Mouse (Mus musculus): ENCODE results near the gene Ldb2. TPM values are rescaled to one million over a fixed set of nuclear protein-coding genes. Genes with fewer than 3 reads are reported as not detected.

Ldb2 gene
- polyA plus RNA-seq, 1 experiment: not detected

GRCm38 (mm10) chr5:44667907-44668306 is 131.6 kb downstream of the Ldb2 start:
- H3K27me3 ChIP-seq (ENCODE audit: control insufficient read depth, insufficient read depth, insufficient read length): no peaks in the 10 kb centered on the region
- H3K79me3 ChIP-seq (ENCODE audit: low read depth): no peaks in the 10 kb centered on the region
- no peaks in the 10 kb centered on the region for H3K36me3 ChIP-seq (ENCODE audit: control insufficient read depth, insufficient read depth)
- no peak overlapping the region for H3K4me3 ChIP-seq (ENCODE audit: insufficient read depth, poor library complexity, severe bottlenecking)
- no peak overlapping the region for H3ac ChIP-seq (ENCODE audit: control insufficient read depth, insufficient read length, low read depth)
- no peaks in the 10 kb centered on the region for H3K79me2 ChIP-seq (ENCODE audit: control insufficient read depth, insufficient read depth)
- TF ChIP-seq MYOD1 (IDR thresholded peaks at IDR 0.05; ENCODE audit: control insufficient read depth, insufficient read length, low read depth): no peak
- TF ChIP-seq FOSL1 (IDR thresholded peaks at IDR 0.05; ENCODE audit: insufficient read depth, low read length, poor library complexity, severe bottlenecking): no peak
- TF ChIP-seq MYOG (IDR thresholded peaks at IDR 0.05; ENCODE audit: control insufficient read depth, extremely low read depth, insufficient read length): no peak
- no peak for TF ChIP-seq MAX (IDR thresholded peaks at IDR 0.05)
- TF ChIP-seq CEBPB (IDR thresholded peaks at IDR 0.05; ENCODE audit: low read depth): no peak
- no peak for TF ChIP-seq CTCF (IDR thresholded peaks at IDR 0.05; ENCODE audit: control insufficient read depth, insufficient read depth, insufficient read length)
- TF ChIP-seq USF1 (IDR thresholded peaks at IDR 0.05; ENCODE audit: low read depth): no peak

GRCm38 (mm10) chr5:44667383-44667782 is 132.1 kb downstream of the Ldb2 start:
- H3K36me3 ChIP-seq (ENCODE audit: control insufficient read depth, insufficient read depth): no peaks in the 10 kb centered on the region
- H3K27me3 ChIP-seq (ENCODE audit: control insufficient read depth, insufficient read depth, insufficient read length): no peaks in the 10 kb centered on the region
- H3K4me3 ChIP-seq (ENCODE audit: insufficient read depth, poor library complexity, severe bottlenecking): no peak overlapping the region
- no peaks in the 10 kb centered on the region for H3K79me3 ChIP-seq (ENCODE audit: low read depth)
- no peaks in the 10 kb centered on the region for H3K79me2 ChIP-seq (ENCODE audit: control insufficient read depth, insufficient read depth)
- no peak overlapping the region for H3ac ChIP-seq (ENCODE audit: control insufficient read depth, insufficient read length, low read depth)
- no peak for TF ChIP-seq MYOG (IDR thresholded peaks at IDR 0.05; ENCODE audit: control insufficient read depth, extremely low read depth, insufficient read length)
- TF ChIP-seq MAX (IDR thresholded peaks at IDR 0.05): no peak
- TF ChIP-seq USF1 (IDR thresholded peaks at IDR 0.05; ENCODE audit: low read depth): no peak
- no peak for TF ChIP-seq CTCF (IDR thresholded peaks at IDR 0.05; ENCODE audit: control insufficient read depth, insufficient read depth, insufficient read length)
- TF ChIP-seq FOSL1 (IDR thresholded peaks at IDR 0.05; ENCODE audit: insufficient read depth, low read length, poor library complexity, severe bottlenecking): no peak
- TF ChIP-seq MYOD1 (IDR thresholded peaks at IDR 0.05; ENCODE audit: control insufficient read depth, insufficient read length, low read depth): no peak
- TF ChIP-seq CEBPB (IDR thresholded peaks at IDR 0.05; ENCODE audit: low read depth): no peak

- Histone ChIP-seq H3K27me3 (ENCODE audit: control insufficient read depth, insufficient read depth, insufficient read length) (no peaks in the 10 kb centered on the region), H3K4me3 (ENCODE audit: insufficient read depth, poor library complexity, severe bottlenecking) (no peak overlapping the region), H3K79me3 (ENCODE audit: low read depth) (no peaks in the 10 kb centered on the region), H3K79me2 (ENCODE audit: control insufficient read depth, insufficient read depth) (no peaks in the 10 kb centered on the region), H3ac (ENCODE audit: control insufficient read depth, insufficient read length, low read depth) (no peak overlapping the region), H3K36me3 (ENCODE audit: control insufficient read depth, insufficient read depth) (no peaks in the 10 kb centered on the region)
- TF ChIP-seq MYOG (IDR thresholded peaks at IDR 0.05; ENCODE audit: control insufficient read depth, extremely low read depth, insufficient read length) (no peak), FOSL1 (IDR thresholded peaks at IDR 0.05; ENCODE audit: insufficient read depth, low read length, poor library complexity, severe bottlenecking) (no peak), MAX (IDR thresholded peaks at IDR 0.05) (no peak), CTCF (IDR thresholded peaks at IDR 0.05; ENCODE audit: control insufficient read depth, insufficient read depth, insufficient read length) (no peak), USF1 (IDR thresholded peaks at IDR 0.05; ENCODE audit: low read depth) (no peak), MYOD1 (IDR thresholded peaks at IDR 0.05; ENCODE audit: control insufficient read depth, insufficient read length, low read depth) (no peak), CEBPB (IDR thresholded peaks at IDR 0.05; ENCODE audit: low read depth) (no peak)
Observed at GRCm38 (mm10) chr5:44659651-44660050, 139.8 kb downstream of the Ldb2 start.

- Histone ChIP-seq H3K79me2 (ENCODE audit: control insufficient read depth, insufficient read depth) (no peaks in the 10 kb centered on the region), H3K27me3 (ENCODE audit: control insufficient read depth, insufficient read depth, insufficient read length) (no peaks in the 10 kb centered on the region), H3K4me3 (ENCODE audit: insufficient read depth, poor library complexity, severe bottlenecking) (no peak overlapping the region), H3K79me3 (ENCODE audit: low read depth) (no peaks in the 10 kb centered on the region), H3ac (ENCODE audit: control insufficient read depth, insufficient read length, low read depth) (no peak overlapping the region), H3K36me3 (ENCODE audit: control insufficient read depth, insufficient read depth) (no peaks in the 10 kb centered on the region)
- TF ChIP-seq MYOD1 (IDR thresholded peaks at IDR 0.05; ENCODE audit: control insufficient read depth, insufficient read length, low read depth) (no peak), CEBPB (IDR thresholded peaks at IDR 0.05; ENCODE audit: low read depth) (no peak), USF1 (IDR thresholded peaks at IDR 0.05; ENCODE audit: low read depth) (no peak), FOSL1 (IDR thresholded peaks at IDR 0.05; ENCODE audit: insufficient read depth, low read length, poor library complexity, severe bottlenecking) (no peak), MAX (IDR thresholded peaks at IDR 0.05) (no peak), MYOG (IDR thresholded peaks at IDR 0.05; ENCODE audit: control insufficient read depth, extremely low read depth, insufficient read length) (no peak), CTCF (IDR thresholded peaks at IDR 0.05; ENCODE audit: control insufficient read depth, insufficient read depth, insufficient read length) (no peak)
Observed at GRCm38 (mm10) chr5:44656707-44657106, 142.8 kb downstream of the Ldb2 start.

GRCm38 (mm10) chr5:44654403-44654802 is 145.1 kb downstream of the Ldb2 start:
- no peaks in the 10 kb centered on the region for H3K79me3 ChIP-seq (ENCODE audit: low read depth)
- no peaks in the 10 kb centered on the region for H3K36me3 ChIP-seq (ENCODE audit: control insufficient read depth, insufficient read depth)
- no peak overlapping the region for H3K4me3 ChIP-seq (ENCODE audit: insufficient read depth, poor library complexity, severe bottlenecking)
- no peak for TF ChIP-seq MAX (IDR thresholded peaks at IDR 0.05)
- TF ChIP-seq MYOD1 (IDR thresholded peaks at IDR 0.05; ENCODE audit: control insufficient read depth, insufficient read length, low read depth): no peak
- no peak for TF ChIP-seq CTCF (IDR thresholded peaks at IDR 0.05; ENCODE audit: control insufficient read depth, insufficient read depth, insufficient read length)
- TF ChIP-seq CEBPB (IDR thresholded peaks at IDR 0.05; ENCODE audit: low read depth): no peak
- TF ChIP-seq MYOG (IDR thresholded peaks at IDR 0.05; ENCODE audit: control insufficient read depth, extremely low read depth, insufficient read length): no peak
- H3K79me2 ChIP-seq (ENCODE audit: control insufficient read depth, insufficient read depth): no peaks in the 10 kb centered on the region
- no peaks in the 10 kb centered on the region for H3K27me3 ChIP-seq (ENCODE audit: control insufficient read depth, insufficient read depth, insufficient read length)
- H3ac ChIP-seq (ENCODE audit: control insufficient read depth, insufficient read length, low read depth): no peak overlapping the region

- no peaks in the 10 kb centered on the region for H3K79me3 ChIP-seq (ENCODE audit: low read depth)
- no peaks in the 10 kb centered on the region for H3K79me2 ChIP-seq (ENCODE audit: control insufficient read depth, insufficient read depth)
- H3K4me3 ChIP-seq (ENCODE audit: insufficient read depth, poor library complexity, severe bottlenecking): no peak overlapping the region
- no peaks in the 10 kb centered on the region for H3K27me3 ChIP-seq (ENCODE audit: control insufficient read depth, insufficient read depth, insufficient read length)
- H3ac ChIP-seq (ENCODE audit: control insufficient read depth, insufficient read length, low read depth): no peak overlapping the region
- no peaks in the 10 kb centered on the region for H3K36me3 ChIP-seq (ENCODE audit: control insufficient read depth, insufficient read depth)
- TF ChIP-seq MAX (IDR thresholded peaks at IDR 0.05) (no peak), MYOD1 (IDR thresholded peaks at IDR 0.05; ENCODE audit: control insufficient read depth, insufficient read length, low read depth) (no peak), FOSL1 (IDR thresholded peaks at IDR 0.05; ENCODE audit: insufficient read depth, low read length, poor library complexity, severe bottlenecking) (no peak), USF1 (IDR thresholded peaks at IDR 0.05; ENCODE audit: low read depth) (no peak), CTCF (IDR thresholded peaks at IDR 0.05; ENCODE audit: control insufficient read depth, insufficient read depth, insufficient read length) (no peak), CEBPB (IDR thresholded peaks at IDR 0.05; ENCODE audit: low read depth) (no peak), MYOG (IDR thresholded peaks at IDR 0.05; ENCODE audit: control insufficient read depth, extremely low read depth, insufficient read length) (no peak)
Observed at GRCm38 (mm10) chr5:44646842-44647190, 152.7 kb downstream of the Ldb2 start.
